Mouse (Mus musculus) brain, embryonic 14.5 days (tissue): Measurements from ENCODE around the gene Spef2.

Source experiments
- CTCF ChIP-seq: fragments of 200-500 bp; IDR thresholded peaks from 2 replicates; pipeline ENCODE4 v1.5.1; 2012; ENCODE audit warnings: inconsistent platforms, mild to moderate bottlenecking, moderate library complexity, borderline replicate concordance; ENCODE audit not compliant: insufficient read depth, insufficient read length; ENCODE audit errors: extremely low read depth
- POLR2A ChIP-seq: fragments of 200-500 bp; IDR thresholded peaks from 2 replicates; pipeline ENCODE4 v1.6.1; 2012; ENCODE audit warnings: mild to moderate bottlenecking, inconsistent platforms, borderline replicate concordance; ENCODE audit not compliant: poor library complexity, insufficient read depth, insufficient read length, severe bottlenecking; ENCODE audit errors: extremely low read depth

GRCm38 (mm10) chr15:9548951-9549350 is 199.7 kb downstream of the Spef2 start:
- TF ChIP-seq CTCF (no peak), POLR2A (no peak)
